Mouse (Mus musculus): ENCODE results near the gene Ltf.

DNA sequence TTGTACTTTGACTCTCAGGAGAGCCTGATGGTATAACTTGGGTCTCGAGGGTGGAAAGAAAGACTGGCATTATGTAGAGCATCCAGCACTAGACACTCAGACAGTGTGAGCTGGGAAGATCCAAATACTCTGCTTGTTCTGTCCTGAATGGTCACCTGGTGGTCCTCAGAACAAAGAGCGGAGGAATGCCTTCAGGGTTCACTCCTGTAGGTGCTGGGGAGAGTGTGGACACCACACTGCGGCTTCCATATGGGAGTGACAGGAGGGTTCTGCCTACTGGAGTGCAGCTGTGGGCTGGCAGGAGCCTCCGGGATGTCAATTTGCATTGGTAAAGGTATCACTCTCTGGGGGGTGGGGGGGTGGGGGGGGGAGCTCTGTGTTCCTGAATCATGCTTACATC, 36.7 kb upstream of the Ltf start:
- TF ChIP-seq CTCF (IDR thresholded peaks at IDR 0.05; ENCODE audit: low read depth, low read length) (no peak), POLR2A (IDR thresholded peaks at IDR 0.05; ENCODE audit: borderline replicate concordance, low read depth, low read length) (no peak)
